Mouse (Mus musculus): ENCODE data around the gene Slc16a5. TPM values are rescaled to one million over a fixed set of nuclear protein-coding genes. Genes with fewer than 3 reads are reported as not detected.
A peak's percentile ranks its signal among the peaks of the same experiment; 100 is the strongest.

Gene Slc16a5
- total RNA-seq (2022), result under 1 TPM in 1 of 4 experiments, not detected in 3; 0.21 TPM

DNA sequence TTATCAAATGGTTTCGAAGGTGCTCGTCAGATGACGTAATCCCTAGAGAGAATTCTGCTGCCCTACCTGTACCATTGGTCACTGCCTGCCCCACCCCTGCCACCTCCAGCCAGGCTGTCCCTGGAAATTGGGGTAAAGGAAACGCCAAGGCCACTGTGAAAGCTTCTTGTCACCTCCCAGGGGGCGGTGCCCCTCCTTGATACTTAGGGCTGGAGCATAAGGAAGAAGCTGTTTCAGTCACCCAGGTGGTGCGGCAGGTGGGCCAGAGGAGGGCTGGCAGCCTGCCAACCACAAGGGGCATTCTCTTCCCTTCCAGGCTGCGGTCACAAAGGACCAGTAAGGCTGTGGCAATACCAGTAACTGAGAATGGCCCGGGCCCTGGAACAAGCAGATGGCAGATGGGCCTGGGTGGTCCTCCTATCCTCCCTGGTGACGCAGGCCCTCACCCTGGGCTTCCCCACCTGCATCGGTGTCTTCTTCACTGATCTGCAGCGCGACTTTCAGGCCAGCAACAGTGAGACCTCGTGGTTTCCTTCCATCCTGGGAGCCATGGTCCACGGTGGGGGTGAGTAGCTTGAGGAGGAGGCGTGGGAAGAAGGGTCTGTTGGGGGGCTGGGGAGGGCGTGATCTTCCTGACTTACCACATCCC is at the start of gene Slc16a5:
Slc16a5 (plus strand) TSS at position 232 of the 649 bp plus-strand sequence.
- no peak for DNase-seq

DNA sequence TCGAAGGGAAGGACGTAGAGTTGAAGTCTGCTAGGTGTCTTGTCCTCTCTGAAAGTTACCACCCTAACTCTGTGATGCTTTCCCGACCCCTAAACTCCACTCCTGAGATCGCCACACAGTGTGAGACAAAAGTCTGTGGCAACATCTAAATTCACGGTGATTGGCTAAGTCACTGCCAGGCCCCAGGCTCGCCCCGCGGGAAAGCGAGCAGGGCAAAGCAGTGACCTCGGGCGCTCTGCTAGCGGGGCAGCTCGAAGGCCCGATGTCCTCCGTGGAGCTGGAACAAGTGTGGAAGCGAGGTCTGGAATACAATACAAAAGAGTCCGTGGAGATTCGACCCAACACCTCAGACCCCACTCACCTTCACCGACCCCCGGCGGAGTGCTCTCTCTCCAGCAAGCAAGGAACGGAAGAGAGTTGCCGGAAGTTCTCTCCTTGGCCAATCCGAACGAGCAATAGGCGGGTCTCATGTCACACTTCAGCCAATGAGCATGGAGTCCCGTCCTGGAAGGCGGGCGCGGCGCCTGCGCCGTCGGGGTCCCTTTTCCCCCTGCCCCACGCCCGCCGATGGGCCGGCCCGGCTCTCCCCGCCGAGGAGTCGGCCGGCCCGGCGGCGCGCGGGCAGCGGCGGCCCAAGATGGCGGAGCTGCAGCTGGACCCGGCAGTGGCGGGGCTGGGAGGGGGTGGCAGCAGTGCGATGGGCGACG is 42.6 kb upstream of the Slc16a5 start, which contains the start of the genes Atp5h and Kctd2:
Atp5h (minus strand) TSS at position 432 of the 707 bp plus-strand sequence.
Kctd2 (plus strand) TSS at position 598 of the 707 bp plus-strand sequence.
- DNase-seq, result peak; percentile 95

DNA sequence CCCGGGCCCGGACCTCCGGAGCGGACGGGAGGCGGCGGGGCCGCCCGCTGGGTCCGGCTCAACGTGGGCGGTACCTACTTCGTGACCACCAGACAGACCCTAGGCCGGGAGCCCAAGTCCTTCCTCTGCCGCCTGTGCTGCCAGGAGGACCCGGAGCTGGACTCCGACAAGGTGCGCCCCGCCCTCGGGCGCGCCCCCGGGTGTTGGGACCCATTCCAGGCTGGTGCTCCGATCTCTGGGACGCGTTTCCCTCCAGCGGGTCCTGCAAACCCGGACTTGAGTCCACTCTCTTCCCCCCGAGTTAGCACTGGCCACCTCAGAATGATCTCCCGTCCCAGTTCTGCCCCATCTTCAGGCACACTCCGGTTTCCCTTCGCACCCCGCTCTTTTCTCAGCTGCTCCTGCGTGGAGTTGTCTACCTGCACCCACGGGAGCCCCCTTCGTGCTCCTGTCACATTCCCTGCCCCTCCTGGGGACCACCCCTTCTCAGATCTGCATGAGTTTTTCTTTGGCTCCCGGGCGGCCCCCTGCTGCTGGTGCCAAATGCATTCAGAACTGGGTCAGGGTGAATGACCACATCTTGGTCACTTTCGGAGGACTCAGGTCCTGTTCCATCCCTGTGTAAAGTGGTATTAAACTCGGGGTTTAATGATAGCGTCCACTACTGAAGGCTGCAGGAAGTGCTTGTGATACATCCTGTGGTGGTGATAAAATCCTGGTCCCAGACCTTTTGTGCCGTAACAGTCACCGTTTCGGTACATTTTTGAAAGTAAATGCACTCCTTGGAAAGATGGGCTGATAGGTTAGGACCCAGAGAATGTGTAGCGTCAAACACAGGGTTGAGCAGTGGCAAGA is 41.7 kb upstream of the Slc16a5 start:
- DNase-seq, result peak; percentile 53

DNA sequence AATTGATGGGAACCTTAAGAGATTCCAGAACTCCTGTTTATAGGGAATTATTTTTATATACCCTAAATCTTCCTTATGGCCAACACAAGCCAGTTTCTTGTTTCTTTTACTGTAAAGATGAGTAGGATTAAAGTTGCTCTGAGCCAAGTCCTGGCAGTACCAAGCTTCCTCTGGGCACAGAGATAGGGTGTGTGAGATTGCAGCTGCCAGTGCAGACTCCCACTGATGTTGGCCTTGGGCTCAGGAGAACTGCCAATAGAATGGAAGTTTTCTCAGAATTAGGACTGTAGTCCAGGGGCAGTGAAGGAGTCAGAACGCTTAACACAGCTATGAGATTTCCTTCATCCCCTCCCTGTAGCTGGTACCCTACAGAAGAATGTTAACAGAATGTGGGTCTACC is 40.9 kb upstream of the Slc16a5 start:
- no peak for DNase-seq

DNA sequence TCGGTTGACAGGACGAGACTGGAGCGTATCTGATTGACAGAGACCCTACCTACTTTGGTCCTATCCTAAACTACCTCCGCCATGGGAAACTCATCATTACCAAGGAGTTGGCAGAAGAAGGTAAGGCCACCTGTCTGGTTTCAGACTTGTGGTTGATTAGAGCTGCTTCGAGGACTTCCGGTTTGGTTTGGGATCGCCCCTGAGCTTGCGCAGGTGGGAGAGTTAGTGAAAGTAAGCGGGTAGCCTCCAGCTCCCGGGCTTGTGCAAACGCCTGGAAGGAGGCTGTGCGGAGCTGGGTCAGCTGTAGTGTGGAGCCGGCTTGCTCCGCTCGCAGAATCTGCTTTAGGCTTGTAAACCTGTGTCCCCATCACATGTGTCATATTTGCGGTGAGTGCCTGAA is 40.3 kb upstream of the Slc16a5 start:
- no peak for DNase-seq

DNA sequence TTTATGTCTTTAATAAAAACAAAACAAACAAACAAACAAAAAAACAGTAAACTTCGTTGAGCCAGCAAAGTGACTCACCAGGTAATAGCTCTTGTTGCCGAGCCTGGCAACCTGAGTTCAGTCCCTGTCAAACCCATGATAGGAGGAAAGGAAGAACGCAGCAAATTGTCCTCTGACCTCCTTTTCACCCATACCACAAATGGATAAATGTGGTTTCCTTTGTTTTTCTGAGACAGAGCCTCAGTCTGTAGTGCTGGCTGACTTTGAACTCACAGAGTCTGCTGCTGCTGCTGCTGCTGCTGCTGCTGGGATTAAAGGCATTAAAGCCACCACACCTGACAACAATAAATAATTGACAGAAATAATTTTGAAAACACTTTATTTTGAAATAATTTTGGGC is 39.2 kb upstream of the Slc16a5 start:
- DNase-seq, result no peak

DNA sequence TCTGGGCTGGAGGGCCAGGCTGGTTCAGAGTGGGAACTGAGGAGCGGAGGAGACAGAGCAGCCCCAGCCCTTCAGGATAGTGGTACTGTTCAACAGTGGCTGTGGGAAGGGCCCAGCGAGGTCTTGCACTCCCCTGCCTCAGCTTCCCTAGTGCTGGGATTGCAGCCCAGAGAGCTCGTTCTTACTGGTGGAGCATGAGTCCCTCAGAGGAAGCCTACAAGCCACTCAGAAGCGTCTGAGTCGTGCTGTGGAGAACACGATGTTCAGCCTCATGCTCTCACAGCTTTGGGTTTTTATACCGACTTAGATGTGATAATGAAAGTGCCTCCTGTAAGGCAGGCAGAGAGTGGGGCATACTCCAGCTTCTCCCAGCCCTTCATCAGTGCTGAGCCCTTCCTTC is 37.6 kb upstream of the Slc16a5 start:
- DNase-seq, result no peak

DNA sequence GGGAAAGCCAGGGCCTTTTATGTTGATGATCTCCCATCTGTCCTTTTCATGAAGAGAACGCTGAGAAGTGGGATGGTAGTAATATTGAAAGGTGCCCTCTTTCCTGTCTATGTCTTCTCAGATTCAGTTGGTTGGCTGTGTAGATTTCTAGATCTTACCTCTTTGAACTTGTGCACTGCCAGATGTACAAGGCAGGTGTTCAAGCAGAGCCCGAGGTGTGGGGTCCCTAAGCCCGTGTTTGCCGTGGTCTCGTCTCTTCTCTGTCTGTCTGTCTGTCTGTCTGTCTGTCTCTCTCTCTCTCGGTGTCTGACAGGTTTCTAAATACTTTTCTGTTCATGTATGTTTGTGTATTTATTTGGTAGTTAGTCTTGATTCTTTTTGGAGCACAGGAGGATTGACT is 36.6 kb upstream of the Slc16a5 start:
- DNase-seq, result no peak

DNA sequence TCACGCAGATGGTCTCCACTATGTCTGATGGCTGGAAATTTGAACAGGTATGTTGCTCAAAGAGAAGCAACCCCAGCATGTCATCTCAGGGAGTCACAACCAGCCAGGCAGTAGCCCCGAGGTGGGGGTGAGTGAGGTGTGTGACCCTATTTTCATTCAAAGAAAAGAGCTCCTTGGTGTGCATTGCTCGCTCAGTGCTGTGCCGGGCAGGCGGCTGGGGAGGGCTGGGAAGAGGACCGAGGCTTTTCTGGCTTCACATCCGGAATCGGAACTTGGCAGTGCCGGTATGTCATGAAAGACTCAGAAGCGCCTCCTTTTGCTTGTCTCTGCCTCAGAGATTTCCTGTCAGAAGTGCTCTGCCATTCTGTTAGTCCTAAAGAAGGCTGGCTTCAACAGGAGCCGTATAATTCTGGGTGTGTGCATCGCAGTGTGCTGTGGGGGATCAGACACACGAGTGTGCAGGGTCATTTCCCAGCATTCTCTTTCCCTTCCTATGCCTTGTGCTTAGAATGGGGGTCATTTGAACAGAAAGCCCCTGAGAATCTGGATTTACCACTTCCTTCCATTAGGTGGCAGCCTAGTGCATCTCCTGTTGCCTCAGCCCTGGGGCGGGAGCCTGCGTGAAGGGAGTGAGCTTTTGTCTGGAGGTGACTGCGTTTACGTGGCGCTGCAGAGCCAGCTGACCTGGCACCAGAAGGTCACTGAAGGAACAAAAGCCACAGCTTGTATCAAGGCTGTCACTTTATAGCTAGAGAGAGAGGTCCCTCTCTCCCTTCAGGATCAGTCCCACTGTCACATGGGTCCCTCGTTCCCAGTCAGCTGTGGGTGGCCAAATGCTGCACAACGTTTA is 34.6 kb upstream of the Slc16a5 start:
- DNase-seq, result peak; percentile 53

DNA sequence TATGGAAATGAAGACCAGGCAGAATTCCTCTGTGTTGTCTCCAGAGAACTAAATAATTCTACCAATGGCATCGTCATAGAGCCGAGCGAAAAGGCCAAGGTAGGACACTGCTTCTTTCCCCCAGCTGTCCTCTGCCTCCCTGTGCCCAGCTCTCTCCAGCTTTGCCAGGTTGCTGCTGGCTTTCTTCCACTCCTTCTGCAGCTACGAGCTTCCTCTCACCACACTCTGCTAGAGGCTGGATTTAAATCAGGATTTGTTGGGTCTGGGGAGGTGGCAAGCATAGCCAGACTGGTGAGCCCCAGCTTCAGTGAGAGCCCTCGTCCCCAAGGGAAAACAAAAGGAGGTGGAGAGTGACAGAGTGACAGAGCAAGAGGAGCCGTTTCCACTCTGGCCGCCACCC is 33.0 kb upstream of the Slc16a5 start:
- DNase-seq, result no peak

DNA sequence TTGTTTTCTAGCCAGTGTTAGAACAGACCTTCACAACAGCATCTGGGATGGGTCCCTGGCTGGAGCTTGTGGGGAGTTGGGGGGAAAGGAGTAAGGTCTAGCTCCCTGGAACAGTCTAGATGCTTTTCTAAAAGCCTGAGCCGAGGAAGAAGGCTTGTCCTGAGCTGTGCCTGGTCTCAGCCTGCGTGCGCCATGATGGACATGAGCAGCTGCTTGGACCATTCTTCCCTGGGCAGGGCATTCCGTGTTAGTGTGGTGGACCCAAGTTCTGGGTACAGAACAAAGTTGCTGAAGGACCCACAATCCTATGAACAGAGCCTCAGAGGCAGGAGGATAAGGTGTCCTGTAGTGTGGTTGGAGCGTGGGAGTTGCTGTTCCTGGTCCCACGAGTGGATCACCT is 31.7 kb upstream of the Slc16a5 start:
- DNase-seq, result no peak

DNA sequence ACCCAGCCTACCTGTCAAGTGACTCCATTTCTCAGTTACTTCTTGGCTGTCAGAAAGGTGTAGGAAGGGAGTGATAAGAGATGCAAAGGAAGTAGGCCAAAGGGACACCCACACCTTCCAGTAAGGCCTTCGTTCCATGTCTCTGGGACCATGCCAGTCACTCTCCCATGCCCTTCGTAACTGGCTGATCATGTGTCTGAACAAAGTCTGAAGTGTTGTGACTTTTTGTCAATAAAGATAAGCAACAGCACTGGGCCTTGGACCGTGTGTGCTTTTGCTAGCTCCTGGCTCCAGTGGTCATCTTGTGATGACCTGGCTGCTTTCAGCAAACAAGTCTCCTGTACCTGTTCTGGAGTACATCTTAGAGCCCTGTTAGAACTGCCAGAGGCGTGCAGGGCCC is 29.5 kb upstream of the Slc16a5 start:
- DNase-seq, result no peak

DNA sequence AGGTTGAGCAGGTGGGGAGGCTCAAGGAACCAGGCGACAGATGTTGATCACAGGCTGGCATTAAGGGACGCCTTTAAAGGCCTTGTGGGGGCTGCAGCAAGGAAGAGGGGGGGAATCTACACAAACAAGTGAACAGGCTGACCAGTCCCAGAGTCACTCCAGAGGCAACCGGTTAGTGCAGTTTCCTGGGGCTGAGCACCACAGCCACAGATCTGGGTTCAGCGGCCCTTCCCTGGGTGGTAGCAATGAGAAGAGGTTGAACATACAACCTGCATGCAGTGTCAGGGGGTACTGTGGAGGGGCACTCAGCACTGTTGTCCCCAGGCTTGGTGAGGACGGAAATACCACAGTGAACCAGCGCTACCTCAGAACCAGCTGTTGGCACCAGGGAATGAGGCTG is 28.9 kb upstream of the Slc16a5 start:
- no peak for DNase-seq

DNA sequence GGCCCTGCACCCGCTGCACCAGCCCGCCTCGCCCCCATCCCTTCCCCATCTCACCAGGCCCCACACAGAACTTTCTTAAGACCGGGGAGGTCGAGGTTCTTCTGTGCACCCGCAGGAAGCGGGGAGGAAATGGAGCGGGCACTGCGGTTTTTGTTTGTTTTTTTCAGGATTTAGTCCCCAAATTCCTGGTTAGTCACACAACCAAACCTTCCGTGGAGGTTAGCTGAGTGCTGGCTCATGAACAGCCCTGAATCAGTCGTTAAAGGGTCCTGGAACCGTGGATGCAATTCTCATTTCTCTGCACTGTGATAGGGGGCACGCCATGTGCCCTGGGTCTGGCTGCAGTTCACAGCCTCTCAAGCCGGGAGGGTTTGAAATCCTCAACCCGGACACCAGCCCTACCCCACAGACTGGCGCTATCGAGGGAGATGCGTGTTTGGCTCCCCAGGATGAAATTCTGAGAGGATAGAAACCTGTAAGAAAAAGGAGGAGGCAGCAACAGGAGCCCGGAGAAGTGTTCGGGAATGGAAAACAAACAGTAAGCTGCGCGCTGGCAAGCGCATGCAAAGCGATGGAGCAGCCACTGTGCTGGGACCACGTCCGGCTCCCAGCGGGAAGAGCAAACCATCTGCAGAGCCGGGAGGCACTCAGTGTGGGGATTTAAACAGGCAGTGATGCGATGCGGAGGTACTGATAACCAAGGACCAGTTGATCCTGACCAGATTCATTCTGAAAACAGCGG is 26.5 kb upstream of the Slc16a5 start:
- no peak for DNase-seq

DNA sequence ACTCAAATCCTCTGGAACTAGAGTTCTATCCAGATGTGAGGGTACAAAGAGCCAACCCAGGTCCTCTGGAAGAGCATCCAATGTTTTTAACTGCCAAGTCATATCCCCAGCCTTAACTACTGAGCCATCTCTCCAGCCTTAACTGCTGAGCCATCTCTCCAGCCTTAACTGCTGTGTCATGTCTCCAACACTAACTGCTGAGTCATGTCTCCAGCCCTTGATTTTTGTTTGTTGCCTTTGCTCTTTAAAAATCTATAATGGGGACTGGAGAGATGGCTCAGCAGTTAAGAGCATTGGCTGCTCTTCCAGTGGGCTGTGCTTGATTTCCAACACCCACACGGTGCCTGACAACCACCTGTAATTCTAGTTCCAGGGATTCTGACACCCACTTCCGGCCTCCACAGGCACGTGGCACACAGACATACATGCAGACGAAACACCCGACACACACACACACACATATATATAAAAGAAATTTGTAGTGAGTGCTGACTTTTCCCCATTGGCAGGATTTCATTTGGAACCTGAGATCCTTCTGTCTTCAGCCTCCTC is 24.6 kb upstream of the Slc16a5 start:
- no peak for DNase-seq

DNA sequence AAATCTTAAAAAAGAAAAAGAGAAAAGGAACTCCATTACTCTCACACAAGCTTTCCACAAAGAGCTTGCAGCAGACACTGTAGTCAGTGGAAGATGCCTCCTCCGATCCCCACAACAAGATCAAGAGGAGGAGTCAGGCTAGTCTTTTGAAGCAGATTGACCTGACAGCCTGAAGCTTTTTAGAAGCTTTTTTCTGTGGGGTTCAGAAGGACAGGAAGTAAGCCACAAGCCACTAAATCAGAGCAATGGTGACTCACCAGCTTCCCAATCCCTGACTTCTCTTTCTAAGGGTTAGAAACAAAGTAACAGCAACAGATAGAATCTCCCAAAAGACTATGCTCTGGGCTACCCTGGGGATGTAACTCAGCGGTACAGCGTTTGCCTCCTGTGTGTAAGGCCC is 22.9 kb upstream of the Slc16a5 start:
- no peak for DNase-seq

DNA sequence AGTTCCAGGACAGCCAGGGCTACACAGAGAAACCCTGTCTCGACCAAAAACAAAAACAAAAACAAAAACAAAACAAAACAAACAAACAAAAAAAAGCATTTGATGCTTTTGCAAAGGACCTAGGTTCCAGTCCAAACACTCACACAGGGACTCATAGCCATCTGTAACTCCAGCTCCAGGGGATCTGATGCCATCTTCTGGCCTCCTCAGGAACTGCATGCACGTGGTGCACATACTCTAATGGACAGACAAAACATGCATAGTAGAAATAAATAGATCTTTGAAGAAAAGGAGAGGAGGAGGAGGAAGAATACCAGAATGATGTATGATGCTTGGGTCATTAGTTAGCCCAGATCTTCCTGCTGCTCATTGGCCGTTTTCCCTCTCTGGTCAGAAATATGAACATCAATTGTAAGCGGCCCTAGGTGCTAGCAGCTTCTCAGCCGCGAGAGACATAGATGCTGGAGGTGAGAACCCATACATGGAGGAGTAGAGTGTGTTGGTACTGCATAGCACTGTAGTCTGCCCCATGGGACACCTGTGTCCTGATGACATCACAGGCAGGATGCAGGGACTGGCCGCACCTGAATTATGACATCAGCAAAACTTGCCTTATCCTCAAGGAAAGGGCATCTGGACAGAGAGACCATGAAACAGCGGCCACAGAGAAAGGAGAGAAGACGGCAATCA is 22.2 kb upstream of the Slc16a5 start, which contains the start of gene Trim80:
Trim80 (plus strand) TSS at position 640 of the 690 bp plus-strand sequence.
- no peak for DNase-seq

DNA sequence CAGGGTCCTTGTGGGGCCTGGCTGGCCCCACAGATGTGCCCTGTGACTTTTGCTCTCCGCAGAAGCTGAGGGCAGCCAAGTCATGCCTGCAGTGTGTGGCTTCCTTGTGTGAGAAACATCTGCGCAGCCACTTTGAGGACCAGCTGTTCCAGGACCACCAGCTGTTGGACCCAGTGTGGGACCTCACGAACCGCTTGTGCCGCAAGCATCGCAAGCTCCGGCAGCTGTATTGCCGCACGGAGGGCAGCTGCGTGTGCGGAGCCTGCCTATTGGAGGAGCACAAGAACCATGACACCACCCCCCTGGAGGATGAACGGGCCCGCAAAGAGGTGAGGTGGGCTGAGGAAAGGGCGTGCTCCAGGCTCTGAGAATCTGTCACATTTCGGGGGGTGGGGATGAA is 20.9 kb upstream of the Slc16a5 start:
- DNase-seq, result no peak

DNA sequence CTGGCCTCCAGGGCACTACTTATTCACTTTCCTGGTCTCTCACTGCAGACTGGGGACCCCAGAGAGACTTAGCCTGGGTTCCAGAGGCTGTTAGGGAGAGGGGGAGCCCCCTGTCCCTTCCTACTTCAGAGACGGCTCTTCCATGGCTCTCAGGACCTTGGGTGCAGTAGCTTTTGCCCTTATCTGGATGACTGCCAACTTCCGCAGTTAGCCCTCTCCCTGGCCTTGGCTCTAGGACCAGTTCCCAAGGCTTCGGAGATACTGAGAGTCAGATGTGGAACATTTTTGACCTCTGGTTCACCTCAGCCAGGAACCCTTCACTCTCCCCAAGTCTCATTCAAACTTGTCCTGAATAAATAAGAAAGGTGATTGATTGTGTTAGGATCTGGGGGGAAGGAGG is 15.4 kb upstream of the Slc16a5 start:
- DNase-seq, result peak; percentile 67

DNA sequence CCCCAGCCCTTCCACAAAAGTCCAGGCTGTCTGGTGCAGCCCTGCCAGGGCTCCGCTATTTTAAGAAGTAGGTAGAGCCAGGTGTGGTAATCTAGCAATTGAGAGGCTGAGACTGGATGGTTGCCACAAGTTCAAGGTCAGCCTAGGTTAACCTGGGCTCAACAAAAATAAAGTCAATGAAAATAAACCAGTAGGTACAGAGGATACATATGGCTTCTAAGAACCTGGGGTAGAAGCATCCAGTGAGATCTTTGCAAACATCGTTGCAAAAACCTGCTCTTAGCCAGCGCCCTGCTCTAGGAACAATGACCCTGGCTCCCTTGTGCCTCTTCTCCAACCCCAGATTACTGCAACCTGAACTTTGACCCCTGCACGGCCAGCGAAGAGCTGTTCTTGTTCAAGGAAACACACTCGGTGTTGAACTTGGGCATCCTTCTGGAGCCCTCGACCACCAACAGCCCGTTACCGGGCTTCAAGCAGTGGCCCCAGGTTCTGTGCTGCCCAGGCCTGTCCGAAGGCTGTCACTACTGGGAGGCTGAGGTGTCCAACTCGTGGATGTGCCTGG is 14.9 kb upstream of the Slc16a5 start:
- no peak for DNase-seq
